Mouse (Mus musculus) bone marrow macrophage, adult 2 months (primary cell): ENCODE results near the gene Lpgat1.

ENCODE experiments used
- CTCF ChIP-seq: IDR thresholded peaks from 2 replicates; pipeline ENCODE4 v1.5.1; 2012; ENCODE audit warnings: low read depth, mild to moderate bottlenecking, low read length, moderate library complexity
- POLR2A ChIP-seq: IDR thresholded peaks from 2 replicates; pipeline ENCODE4 v1.6.1; 2012; ENCODE audit warnings: mild to moderate bottlenecking, low read depth, low read length, borderline replicate concordance

GRCm38 (mm10) chr1:191777521-191777920 is 59.9 kb downstream of the Lpgat1 start:
- TF ChIP-seq POLR2A (no peak), CTCF (no peak)
